In genomic region chr2:174076433-174076824, GRCm38 (mm10) we compare ENCODE assay signal across 8 mouse cellular contexts. TPM values are rescaled to one million over a fixed set of nuclear protein-coding genes. Genes with fewer than 3 reads are reported as not detected.
DNase-seq lines count a peak whose midpoint lies in the region; ATAC-seq lines count a peak whose summit lies in the region.

No protein-coding gene starts in this region.

- WGBS in hindbrain, embryonic 12.5 days: under 1% methylated on average over 22 of the region's 22 CpGs
- under 1% methylated on average over 22 of the region's 22 CpGs for WGBS in midbrain, embryonic 10.5 days

- peak overlapping the region; percentile 91 for H3K4me2 ChIP-seq in hindbrain, embryonic 12.5 days (replicated peaks)

- intact Hi-C loops in gastrocnemius, postnatal 36 days (cut with DNase I): loop anchor here (2.0 to 5.0 kb wide), 2 partner anchors 34 to 489 kb away; partner anchors contain the start of gene Npepl1

- H3K36me3 ChIP-seq in hindbrain, embryonic 12.5 days: no peaks in the 10 kb centered on the region
- no peaks in the 10 kb centered on the region for H3K36me3 ChIP-seq in midbrain, embryonic 10.5 days

- H3K4me1 ChIP-seq in hindbrain, embryonic 12.5 days: peaks cover 51% of the 10 kb centered on the region
- H3K4me1 ChIP-seq in midbrain, embryonic 10.5 days: peaks cover 71% of the 10 kb centered on the region

- H3K27ac ChIP-seq in hindbrain, embryonic 12.5 days: peak overlapping the region; percentile 93
- peak overlapping the region; percentile 87 for H3K27ac ChIP-seq in midbrain, embryonic 10.5 days (replicated peaks)

- ATAC-seq in hindbrain, embryonic 12.5 days (ENCODE audit: low FRiP score): no peak; the same call in 1 of the 2 replicates

- no peaks in the 10 kb centered on the region for H3K9me3 ChIP-seq in hindbrain, embryonic 12.5 days (replicated peaks)
- no peaks in the 10 kb centered on the region for H3K9me3 ChIP-seq in midbrain, embryonic 10.5 days (replicated peaks)

- peak; percentile 33 for DNase-seq in gastrocnemius, postnatal 10 days
- no peak for DNase-seq in gastrocnemius, postnatal 36 days
- DNase-seq in right cerebral cortex, postnatal 10 days (ENCODE audit: low spot score in 2 of 2): peak; percentile 90 to 91
- DNase-seq in right cerebral cortex, postnatal 25 days: no peak
- no peak for DNase-seq in midbrain, embryonic 10.5 days (ENCODE audit: low spot score)
- DNase-seq in urinary bladder, postnatal 36 days (ENCODE audit: low spot score in 2 of 2): no peak
- DNase-seq in urinary bladder, adult 2 months (ENCODE audit: low spot score): no peak

- H3K27me3 ChIP-seq in hindbrain, embryonic 12.5 days: no peaks in the 10 kb centered on the region
- no peaks in the 10 kb centered on the region for H3K27me3 ChIP-seq in midbrain, embryonic 10.5 days (ENCODE audit: low read depth, poor library complexity, severe bottlenecking)

- peak overlapping the region; percentile 71 for H3K9ac ChIP-seq in hindbrain, embryonic 12.5 days

- peak overlapping the region; percentile 75 for H3K4me3 ChIP-seq in hindbrain, embryonic 12.5 days
- peak overlapping the region; percentile 78 for H3K4me3 ChIP-seq in midbrain, embryonic 10.5 days

RNA-seq across cellular contexts. Expression of gene Stx16, which starts 0.3 kb away (rescaled TPM):
- total RNA-seq in gastrocnemius, postnatal 10 days (2021): 10 to 100 TPM; 24.2 to 32.2 TPM
- total RNA-seq in gastrocnemius, postnatal 36 days (2021): 10 to 100 TPM; 17.5 to 17.8 TPM
- 12.8 and 13.5 TPM in 2 replicates for polyA plus RNA-seq in hindbrain, embryonic 12.5 days (2016; fragmentation: Nextera tagmentation; extraction: Ambion mirVana)
- 7.8 and 12.2 TPM in 2 replicates for polyA plus RNA-seq in midbrain, embryonic 10.5 days (2016; fragmentation: Nextera tagmentation; extraction: Ambion mirVana)
- polyA plus RNA-seq in urinary bladder, adult 2 months (2012; rRNA removed): 50.6 and 51.9 TPM in 2 replicates

RNA-seq across cellular contexts. Expression of gene Npepl1, which starts 33.7 kb away (rescaled TPM):
- 10 to 100 TPM; 65.4 to 71.4 TPM for total RNA-seq in gastrocnemius, postnatal 10 days (2021)
- total RNA-seq in gastrocnemius, postnatal 36 days (2021): 10 to 100 TPM; 59.7 to 70.6 TPM
- 27.0 and 29.0 TPM in 2 replicates for polyA plus RNA-seq in hindbrain, embryonic 12.5 days (2016; fragmentation: Nextera tagmentation; extraction: Ambion mirVana)
- polyA plus RNA-seq in midbrain, embryonic 10.5 days (2016; fragmentation: Nextera tagmentation; extraction: Ambion mirVana): 41.2 and 44.9 TPM in 2 replicates
- 80.8 and 95.4 TPM in 2 replicates for polyA plus RNA-seq in urinary bladder, adult 2 months (2012; rRNA removed)

Comparison
In these comparisons a context has a peak if more than half of its experiments do, and no peak if none do; other contexts are left out.
1. DNase-seq: peak in gastrocnemius, postnatal 10 days (single experiment) and right cerebral cortex, postnatal 10 days (2 of 2); none in gastrocnemius, postnatal 36 days (0 of 2), right cerebral cortex, postnatal 25 days (single experiment), midbrain, embryonic 10.5 days (single experiment), urinary bladder, postnatal 36 days (0 of 2) and urinary bladder, adult 2 months (single experiment).